Mouse (Mus musculus) liver, embryonic 14.5 days (tissue): Measurements from ENCODE around the gene Zfp54. TPM values are rescaled to one million over a fixed set of nuclear protein-coding genes. Genes with fewer than 3 reads are reported as not detected.
"Not testable (repeated sequence)": the region's sequence is repeated elsewhere in the genome, so short reads cannot be mapped to it uniquely, and the experiment has no call there.

ENCODE experiments used
- ATAC-seq: fragments of 200-750 bp; cut with Nextera tagmentation; 2 replicates; pipeline ENCODE4 v1.8.0; 2017; ENCODE audit warnings: moderate number of reproducible peaks, mild to moderate bottlenecking, moderate library complexity; ENCODE audit not compliant: insufficient read depth
- DNase-seq, 3 experiments: peaks; one replicate each; pipeline ENCODE4 v3.0.0-alpha.2; 2012 to 2013; ENCODE audit warnings: low read depth in 3 of 3, low spot score in 3 of 3
- H3K27ac ChIP-seq: fragments of 300-500 bp; sonication (generic); 2 replicates; pipeline ENCODE4 v1.5.1; 2014; ENCODE audit warnings: moderate library complexity, mild to moderate bottlenecking, control low read depth, inconsistent platforms
- H3K27me3 ChIP-seq: fragments of 300-500 bp; sonication (generic); 2 replicates; pipeline ENCODE4 v1.6.1; 2014; ENCODE audit warnings: mild to moderate bottlenecking, low read length, moderate library complexity; ENCODE audit not compliant: control insufficient read depth, insufficient read depth
- H3K36me3 ChIP-seq: fragments of 300-500 bp; sonication (generic); replicated peaks from 2 replicates; pipeline ENCODE4 v1.6.1; 2014; ENCODE audit warnings: low read depth; ENCODE audit not compliant: control insufficient read depth, insufficient read depth
- H3K4me1 ChIP-seq, 2 experiments: fragments of 200-500 bp in 1 of 2; fragments of 300-500 bp in 1 of 2; sonication (generic) in 1 of 2; replicated peaks; 2 replicates each; pipeline ENCODE4 v1.6.1; 2012 to 2014; ENCODE audit warnings: antibody characterized with exemption in 1 of 2, inconsistent platforms in 1 of 2, low read length in 1 of 2; ENCODE audit not compliant: control insufficient read depth in 2 of 2, insufficient read depth in 2 of 2
- H3K4me2 ChIP-seq: fragments of 300-500 bp; sonication (generic); 2 replicates; pipeline ENCODE4 v1.6.1; 2014; ENCODE audit warnings: low read depth, mild to moderate bottlenecking, control low read depth, moderate library complexity
- H3K4me3 ChIP-seq, 2 experiments: fragments of 200-500 bp in 1 of 2; fragments of 300-500 bp in 1 of 2; sonication (generic) in 1 of 2; 2 replicates each; pipeline ENCODE4 v1.5.1; 2012 to 2014; ENCODE audit warnings: low read depth in 2 of 2, low read length in 2 of 2, mild to moderate bottlenecking in 2 of 2, control low read depth in 1 of 2, inconsistent platforms in 1 of 2, moderate library complexity in 1 of 2; ENCODE audit not compliant: insufficient read depth in 1 of 2
- H3K9ac ChIP-seq: fragments of 300-500 bp; sonication (generic); replicated peaks from 2 replicates; pipeline ENCODE4 v1.6.1; 2014; ENCODE audit warnings: mild to moderate bottlenecking, control low read depth, moderate library complexity
- H3K9me3 ChIP-seq: fragments of 300-500 bp; sonication (generic); 2 replicates; pipeline ENCODE4 v1.6.1; 2016; ENCODE audit warnings: low read length, mixed read lengths; ENCODE audit not compliant: control insufficient read depth
- CTCF ChIP-seq: IDR thresholded peaks from 2 replicates; pipeline ENCODE4 v1.5.1; 2016; ENCODE audit warnings: antibody characterized with exemption, low read depth, control low read depth
- EP300 ChIP-seq: IDR thresholded peaks from 2 replicates; pipeline ENCODE4 v1.6.1; 2016; ENCODE audit warnings: antibody characterized with exemption, low read depth
- WGBS: fragments of 180-500 bp; shearing (Covaris S2); extraction: QIAGEN DNeasy Blood & Tissue Kit; methylation state at CpG from one replicate; pipeline ENCODE4 v1.1.7; 2014; ENCODE audit not compliant: insufficient replicate concordance; 5-methylcytosine and 5-hydroxymethylcytosine counted together
- polyA plus RNA-seq, 2 experiments: library from polyadenylated mRNA; depleted of rRNA in 1 of 2; stranded (reverse) in 1 of 2; unstranded in 1 of 2; fragments of >200 nt; fragmentation: Nextera tagmentation in 1 of 2; extraction: Ambion mirVana in 1 of 2; gene quantifications; 2 replicates each; pipeline versions ENCODE4 v1.2.1 to v1.2.3; 2012 to 2014

Gene Zfp54
- polyA plus RNA-seq (2012; rRNA removed), result 0.47 and 1.0 TPM in 2 replicates
- 2.4 and 2.6 TPM in 2 replicates for polyA plus RNA-seq (2014; fragmentation: Nextera tagmentation; extraction: Ambion mirVana)

DNA sequence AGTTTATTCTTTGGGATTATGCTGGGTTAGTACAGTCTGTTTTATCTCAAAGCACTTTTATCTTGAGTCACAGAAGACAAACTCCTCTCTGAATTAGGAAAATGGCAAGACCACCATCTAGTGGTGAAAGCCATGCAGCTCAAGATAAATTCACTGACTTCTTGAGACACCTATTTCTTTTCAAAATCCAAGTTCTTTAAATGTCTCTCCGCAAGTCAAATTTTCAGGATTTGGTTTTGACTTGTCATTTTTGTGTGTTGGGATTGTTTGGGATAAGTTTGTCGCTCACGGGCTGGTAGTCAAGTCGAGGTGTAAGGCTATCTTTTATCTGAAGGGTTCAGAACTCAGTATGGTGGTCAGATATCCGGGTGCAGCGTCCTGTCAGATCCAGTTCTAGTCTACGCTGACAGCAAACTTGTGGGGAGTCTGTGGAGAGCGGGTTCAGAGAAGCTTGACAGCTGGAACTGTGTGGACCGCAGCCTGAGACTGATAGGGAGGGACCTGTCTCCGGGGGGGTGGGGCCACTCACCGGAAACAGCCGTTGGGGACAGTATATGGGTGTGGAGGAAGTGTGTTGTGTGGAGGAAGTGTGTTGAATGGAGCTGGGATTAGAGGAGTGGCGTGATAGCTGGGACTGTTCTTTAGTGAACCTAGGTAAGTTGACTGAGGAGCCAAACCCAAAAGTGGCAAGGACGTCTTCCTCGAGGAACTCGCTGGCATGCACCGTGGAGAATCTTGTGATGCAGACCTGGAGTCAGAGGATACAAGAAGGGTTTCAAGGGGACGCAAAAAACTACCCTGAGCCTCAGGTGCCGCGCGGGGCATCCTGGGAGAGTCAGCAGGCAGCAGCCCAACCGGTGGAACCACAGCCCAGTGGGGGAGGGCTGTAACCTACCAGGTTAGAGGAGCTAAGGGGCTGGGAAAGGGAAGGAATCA, at the start of gene Zfp54:
Gene Zfp54, plus strand, starts transcription at position 564 of the 936 bp plus-strand sequence.
- peak within 1 kb of the TSS; percentile 41 for H3K9ac ChIP-seq
- H3K9me3 ChIP-seq, result no peaks in the 10 kb centered on the region
- TF ChIP-seq CTCF, result peak; percentile 76
- TF ChIP-seq EP300, result 0 out of 2 replicates have a peak, but pooled peaks have one; percentile 7
- WGBS, result under 1% methylated on average over 22 of the region's 22 CpGs
- peaks cover 5 to 6% of the 10 kb centered on the region in 2 experiments; a peak in 3 of 4 replicates for H3K4me1 ChIP-seq
- H3K27ac ChIP-seq, result peak within 1 kb of the TSS; percentile 79
- peak within 1 kb of the TSS; percentile 63 to 80 for H3K4me3 ChIP-seq
- H3K4me2 ChIP-seq, result peak within 1 kb of the TSS; percentile 93
- no peaks in the 10 kb centered on the region for H3K27me3 ChIP-seq
- ATAC-seq, result peak; percentile 100
- no peaks in the 10 kb centered on the region for H3K36me3 ChIP-seq
- peak; percentile 68 to 81 (median 68) for DNase-seq

DNA sequence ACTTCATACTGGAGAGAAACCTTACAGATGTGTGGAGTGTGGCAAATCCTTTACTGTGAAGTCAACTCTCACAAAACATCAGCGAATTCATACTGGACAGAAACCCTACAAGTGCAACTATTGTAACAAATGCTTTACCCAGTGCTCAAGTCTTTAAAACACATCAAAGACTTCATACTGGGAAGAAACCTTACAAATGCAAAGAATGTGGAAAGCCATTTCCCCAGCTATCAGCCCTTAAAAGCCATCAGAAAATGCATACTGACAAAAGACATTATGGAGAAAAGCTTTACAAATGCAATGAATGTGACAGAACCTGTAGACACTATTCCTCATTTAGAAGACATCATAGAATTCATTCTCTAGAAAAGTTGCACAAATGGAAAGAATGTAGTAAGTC, 47.7 kb upstream of the Zfp54 start:
- DNase-seq, result no peak
- TF ChIP-seq CTCF (no peak), EP300 (no peak)
- no peak overlapping the region for H3K4me3 ChIP-seq
- no peak overlapping the region for H3K4me2 ChIP-seq
- H3K27ac ChIP-seq, result no peak overlapping the region
- H3K4me1 ChIP-seq, result no peaks in the 10 kb centered on the region
- WGBS, result 46% methylated on average over 1 of the region's 1 CpGs
- H3K9me3 ChIP-seq, result no peaks in the 10 kb centered on the region
- no peak for ATAC-seq
- no peaks in the 10 kb centered on the region for H3K27me3 ChIP-seq
- no peaks in the 10 kb centered on the region for H3K36me3 ChIP-seq
- no peak overlapping the region for H3K9ac ChIP-seq

GRCm38 (mm10) chr17:21383391-21384056, 39.5 kb upstream of the Zfp54 start, which contains the start of gene Zfp677:
TSS of gene Zfp677 (plus strand) at chr17:21383748.
- peak within 1 kb of the TSS; percentile 76 for H3K4me2 ChIP-seq
- no peak within 1 kb of the TSS for H3K27ac ChIP-seq
- DNase-seq (peak; percentile 42 to 64 (median 47)), ATAC-seq (peak; percentile 98)
- H3K27me3 ChIP-seq, result no peaks in the 10 kb centered on the region
- peak within 1 kb of the TSS; percentile 53 to 67 for H3K4me3 ChIP-seq
- 4% methylated on average over 20 of the region's 20 CpGs for WGBS
- H3K9me3 ChIP-seq, result no peaks in the 10 kb centered on the region
- peaks cover 2 to 7% of the 10 kb centered on the region in 2 experiments; a peak in 2 of 4 replicates for H3K4me1 ChIP-seq
- peak; percentile 44 for TF ChIP-seq CTCF
- TF ChIP-seq EP300, result no peak
- H3K9ac ChIP-seq, result peak within 1 kb of the TSS; percentile 23
- no peaks in the 10 kb centered on the region for H3K36me3 ChIP-seq

- Histone ChIP-seq H3K9me3 (no peaks in the 10 kb centered on the region), H3K4me3 (peak overlapping the region; percentile 53 to 67), H3K9ac (peak overlapping the region; percentile 23), H3K36me3 (no peaks in the 10 kb centered on the region), H3K4me1 (peaks cover 2 to 7% of the 10 kb centered on the region in 2 experiments; a peak in 2 of 4 replicates), H3K4me2 (peak overlapping the region; percentile 76), H3K27ac (no peak overlapping the region), H3K27me3 (no peaks in the 10 kb centered on the region)
- 7% methylated on average over 8 of the region's 8 CpGs for WGBS
- DNase-seq (peak in 2 of 3 experiments; percentile 1 to 7), ATAC-seq (peak; percentile 66; the same call in 1 of the 2 replicates)
- TF ChIP-seq CTCF (no peak), EP300 (no peak)
These were observed 39.0 kb upstream of the Zfp54 start for GRCm38 (mm10) chr17:21384057-21384411.

DNA sequence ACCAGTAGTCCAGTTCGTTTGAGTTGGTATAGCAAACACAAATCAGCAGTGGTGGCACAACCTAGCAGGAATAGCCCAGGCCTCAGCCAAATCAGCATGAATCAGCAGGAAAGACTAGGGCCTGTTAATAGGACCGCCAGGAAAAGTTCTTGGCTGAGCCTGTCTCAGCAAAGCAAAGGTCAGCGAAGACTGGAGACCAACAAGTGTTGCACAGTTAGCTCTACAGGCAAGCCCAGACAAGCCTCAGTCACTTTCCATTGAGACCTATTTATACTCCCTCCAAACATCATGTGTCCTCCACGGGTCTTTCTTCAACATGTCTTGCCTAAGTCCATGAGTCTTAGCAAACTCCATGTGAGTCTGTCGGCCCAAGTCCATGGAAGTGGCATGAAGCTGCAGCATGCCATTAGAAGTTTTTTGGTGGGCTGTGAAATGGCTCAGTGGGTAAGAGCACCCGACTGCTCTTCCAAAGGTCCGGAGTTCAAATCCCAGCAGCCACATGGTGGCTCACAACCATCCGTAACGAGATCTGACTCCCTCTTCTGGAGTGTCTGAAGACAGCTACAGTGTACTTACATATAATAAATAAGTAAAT, 15.9 kb downstream of the Zfp54 start:
- 55% methylated on average over 9 of the region's 9 CpGs for WGBS
- not testable (repeated sequence) for DNase-seq, H3K27me3 ChIP-seq, H3K4me3 ChIP-seq, H3K9ac ChIP-seq, H3K9me3 ChIP-seq, H3K27ac ChIP-seq, H3K36me3 ChIP-seq, H3K4me2 ChIP-seq, H3K4me1 ChIP-seq, ATAC-seq
